Mouse (Mus musculus) cortical plate, adult 2 months (tissue): ENCODE data around the gene Plk5.

Experiments
- CTCF ChIP-seq: fragments of 200-500 bp; IDR thresholded peaks from 2 replicates; pipeline ENCODE4 v1.5.1; 2011; ENCODE audit warnings: mild to moderate bottlenecking, control low read depth, low read length; ENCODE audit not compliant: insufficient read depth; ENCODE audit errors: extremely low read depth
- POLR2A ChIP-seq: fragments of 200-500 bp; IDR thresholded peaks from 2 replicates; pipeline ENCODE4 v1.6.1; 2011; ENCODE audit warnings: mild to moderate bottlenecking, low read length, control low read depth; ENCODE audit not compliant: insufficient read depth; ENCODE audit errors: extremely low read depth

DNA sequence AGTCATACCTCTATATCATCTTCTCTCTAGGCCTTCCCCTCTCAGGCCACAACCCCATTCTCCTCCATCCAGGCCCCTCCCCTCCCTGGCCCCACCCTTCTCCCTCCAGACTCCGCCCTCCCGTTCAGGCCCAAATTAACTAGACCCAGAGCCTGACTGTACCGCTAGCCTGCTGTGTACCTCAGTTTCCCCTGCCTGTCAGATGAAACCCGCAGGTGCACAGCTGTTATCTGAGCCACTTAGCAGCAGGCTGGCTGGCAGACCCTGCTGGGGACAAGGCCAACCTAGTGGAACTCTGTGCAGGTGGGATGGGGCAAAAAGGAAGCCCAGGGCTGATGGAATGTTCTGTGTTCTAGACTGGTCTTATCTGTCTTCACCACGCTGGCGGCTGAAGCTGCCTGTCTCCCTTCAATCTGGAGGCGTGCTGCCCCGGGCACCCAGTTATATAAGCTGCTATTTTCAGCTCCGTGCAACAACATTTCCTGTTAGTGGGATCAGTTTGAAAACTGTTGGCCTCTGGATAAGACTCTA, 12.1 kb upstream of the Plk5 start:
- no peak for TF ChIP-seq POLR2A
- no peak for TF ChIP-seq CTCF
